Mouse (Mus musculus) frontal cortex, adult 2 months (tissue): ENCODE measurements around the gene Golm1. TPM values are rescaled to one million over a fixed set of nuclear protein-coding genes. Genes with fewer than 3 reads are reported as not detected.

Experiments used
- DNase-seq, 2 experiments: peaks; one replicate each; pipeline ENCODE4 v3.0.0; 2022; ENCODE audit warnings: low spot score in 1 of 2; ENCODE audit errors: extremely low spot score in 1 of 2
- polyA plus RNA-seq: library from polyadenylated mRNA; depleted of rRNA; stranded (reverse); fragments of >200 nt; gene quantifications from 2 replicates; pipeline ENCODE4 v1.2.3, GENCODE M21; 2012

Golm1 gene
- polyA plus RNA-seq, 1 experiment, result 14.9 TPM

DNA sequence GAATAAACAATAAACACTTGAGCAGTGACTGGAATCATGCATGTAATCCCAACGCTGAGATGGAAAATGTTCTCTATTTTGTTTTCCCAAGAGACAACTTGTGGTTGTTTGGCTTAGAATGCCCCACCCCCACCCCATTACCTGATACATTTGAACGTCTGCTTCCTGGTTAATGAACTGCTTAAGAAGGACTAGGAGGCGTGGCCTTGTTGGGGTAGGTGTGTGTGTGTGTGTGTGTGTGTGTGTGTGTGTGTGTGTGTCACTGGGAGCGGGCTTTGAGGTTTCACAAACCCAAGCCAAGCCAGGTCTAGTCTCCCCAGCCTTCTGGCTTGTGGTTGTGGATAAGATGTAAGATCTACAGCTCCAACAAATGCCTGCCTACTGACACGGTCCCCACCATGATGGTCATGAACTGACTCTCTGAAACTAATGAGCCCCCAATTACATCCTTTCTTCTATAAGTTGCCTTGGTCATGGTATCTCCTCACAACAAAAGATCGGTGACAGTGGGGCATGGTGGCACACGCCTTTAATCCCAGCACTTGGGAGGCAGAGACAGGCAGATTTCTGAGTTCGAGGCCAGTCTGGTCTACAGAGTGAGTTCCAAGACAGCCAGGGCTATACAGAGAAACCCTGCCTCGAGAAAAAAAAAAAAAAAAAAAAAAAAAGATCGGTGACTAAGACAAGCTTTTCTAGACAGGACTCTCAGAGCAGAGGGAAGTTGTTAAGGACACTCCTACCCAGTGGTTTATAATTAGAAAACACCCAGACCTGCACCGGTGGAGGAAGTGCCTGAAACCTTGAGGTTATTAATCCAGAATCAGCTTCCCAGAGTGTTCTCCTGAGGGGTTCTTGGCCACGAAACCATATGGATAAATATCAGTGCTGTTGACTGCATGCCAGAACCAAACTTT lies 962 bp upstream of the Golm1 start:
- no peak for DNase-seq

DNA sequence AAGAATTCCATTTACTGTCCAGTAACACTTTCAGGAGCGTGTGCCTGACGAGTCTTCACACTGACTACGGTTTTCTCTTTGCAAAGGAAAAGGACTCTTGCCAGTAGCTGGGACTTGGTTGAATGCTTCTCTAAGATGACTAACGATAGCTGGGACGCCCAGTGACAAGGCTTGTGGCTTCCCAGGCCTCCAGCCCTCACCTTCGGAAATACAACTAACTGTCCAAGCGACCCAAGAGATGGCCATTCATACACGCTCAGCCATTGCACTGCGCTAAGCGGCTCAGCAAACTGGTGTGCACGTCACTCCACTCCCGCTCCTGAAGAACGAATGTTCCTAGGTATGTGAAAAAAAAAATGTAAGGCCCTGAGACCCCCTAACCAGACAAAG lies 855 bp downstream of the Golm1 start:
- DNase-seq, result peak in 1 of 2 experiments; percentile 26

DNA sequence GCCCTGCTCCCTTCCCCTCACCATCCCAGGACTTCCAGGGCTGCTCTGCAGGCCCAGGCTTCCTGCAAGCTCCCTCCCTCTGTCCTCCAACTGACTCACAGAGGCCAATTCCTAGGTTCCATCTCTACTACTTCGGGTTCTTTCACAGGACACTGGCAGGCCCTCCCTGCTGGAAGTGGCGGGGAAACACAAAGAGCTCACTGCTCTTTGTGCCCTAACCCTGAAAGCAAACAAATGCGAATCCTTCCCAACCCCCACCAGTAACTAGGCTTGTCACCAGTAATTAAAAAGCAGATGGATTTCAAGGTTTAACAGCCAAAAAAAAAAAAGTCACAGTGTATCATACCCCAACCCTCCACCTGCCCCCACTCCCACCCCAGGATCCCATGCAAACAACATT lies 1.4 kb downstream of the Golm1 start:
- DNase-seq, result no peak

DNA sequence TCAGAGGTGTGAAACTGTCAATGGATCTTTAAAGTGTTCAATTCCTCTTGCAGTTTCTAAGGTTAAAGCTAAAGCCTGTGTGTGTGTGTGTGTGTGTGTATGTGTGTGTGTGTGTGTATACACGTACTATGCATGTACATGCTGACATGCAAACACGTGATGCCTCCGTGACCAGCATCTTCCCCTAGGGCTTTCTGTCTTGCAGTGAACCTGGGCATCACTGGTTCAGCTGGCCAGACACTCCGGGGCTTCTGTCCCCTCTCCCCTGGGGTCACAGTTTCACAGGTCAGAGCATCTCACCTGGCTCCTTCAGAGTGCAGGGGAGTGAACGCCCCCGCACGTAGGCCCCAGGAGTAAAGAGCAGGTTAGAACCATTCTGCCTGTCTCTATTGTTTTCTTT lies 2.0 kb downstream of the Golm1 start:
- no peak for DNase-seq

GRCm38 (mm10) chr13:59672248-59672647 lies 3.4 kb downstream of the Golm1 start:
- DNase-seq, result no peak

DNA sequence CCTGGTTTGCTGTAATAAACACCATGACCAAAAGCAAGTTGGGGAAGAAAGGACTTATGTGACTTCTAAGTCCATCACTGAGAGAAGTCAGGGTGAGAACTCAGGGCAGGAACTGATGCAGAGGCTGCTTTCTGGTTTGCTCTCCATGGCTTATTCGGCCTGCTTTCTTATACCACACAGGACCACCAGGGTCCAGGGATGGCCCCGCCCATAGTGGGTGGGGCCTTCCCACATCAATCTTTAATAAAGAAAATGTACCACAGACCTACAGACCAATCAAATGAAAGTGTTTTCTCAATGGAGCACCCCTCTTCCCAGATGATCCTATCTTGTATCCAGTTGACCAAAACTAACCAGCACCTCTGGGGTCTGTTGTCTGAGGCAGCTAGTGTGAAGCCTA lies 4.1 kb downstream of the Golm1 start:
- DNase-seq, result no peak

DNA sequence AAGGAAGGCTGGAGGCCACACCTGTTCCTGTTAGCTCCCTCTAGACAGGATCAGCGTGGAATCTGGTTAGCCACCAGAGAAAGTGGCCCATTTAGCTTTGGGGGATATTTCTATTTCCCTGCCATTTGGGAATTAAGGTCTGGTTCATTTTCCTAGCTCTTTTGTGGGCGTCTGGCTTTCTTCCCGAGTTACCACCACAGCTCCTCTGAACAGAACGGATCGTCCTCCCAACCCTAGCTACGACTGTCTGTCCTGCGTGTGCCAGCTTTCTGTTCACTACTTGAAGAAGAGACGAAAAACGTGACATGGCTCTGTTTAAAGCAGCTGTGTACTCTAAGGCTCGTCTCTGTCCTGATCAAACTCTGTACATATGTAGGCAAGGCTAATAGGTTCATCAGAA lies 5.7 kb downstream of the Golm1 start:
- DNase-seq, result peak in 1 of 2 experiments; percentile 37

DNA sequence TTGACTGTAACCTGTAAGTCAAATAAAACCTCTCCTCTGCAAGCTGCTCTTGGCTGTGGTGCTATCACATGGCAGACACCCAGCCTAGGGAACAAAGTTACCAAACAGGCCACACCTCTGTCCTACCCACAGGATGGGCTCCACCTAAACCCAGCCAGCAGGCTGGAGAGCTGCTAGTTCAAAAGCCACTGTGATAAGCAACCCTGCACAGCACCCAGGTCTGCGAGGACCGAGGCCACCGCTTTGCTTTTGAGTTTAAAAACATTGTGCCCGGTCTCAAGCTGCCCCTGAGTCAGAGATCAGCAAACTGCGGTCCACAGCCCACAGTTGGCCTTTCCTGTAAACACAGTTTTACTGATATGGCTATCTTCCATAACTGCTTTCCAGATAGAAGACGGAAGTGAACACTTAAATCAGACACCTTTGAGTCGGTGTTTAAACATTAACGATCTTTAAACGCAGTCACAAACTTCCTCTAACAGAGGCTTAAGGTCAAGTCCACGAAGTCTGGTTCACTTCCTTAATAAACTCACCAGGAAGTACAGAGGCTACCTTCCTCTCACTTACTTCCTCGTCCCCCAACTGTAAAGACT lies 7.0 kb downstream of the Golm1 start:
- no peak for DNase-seq

- DNase-seq, result no peak
These were observed 7.8 kb downstream of the Golm1 start for GRCm38 (mm10) chr13:59667763-59668162.

DNA sequence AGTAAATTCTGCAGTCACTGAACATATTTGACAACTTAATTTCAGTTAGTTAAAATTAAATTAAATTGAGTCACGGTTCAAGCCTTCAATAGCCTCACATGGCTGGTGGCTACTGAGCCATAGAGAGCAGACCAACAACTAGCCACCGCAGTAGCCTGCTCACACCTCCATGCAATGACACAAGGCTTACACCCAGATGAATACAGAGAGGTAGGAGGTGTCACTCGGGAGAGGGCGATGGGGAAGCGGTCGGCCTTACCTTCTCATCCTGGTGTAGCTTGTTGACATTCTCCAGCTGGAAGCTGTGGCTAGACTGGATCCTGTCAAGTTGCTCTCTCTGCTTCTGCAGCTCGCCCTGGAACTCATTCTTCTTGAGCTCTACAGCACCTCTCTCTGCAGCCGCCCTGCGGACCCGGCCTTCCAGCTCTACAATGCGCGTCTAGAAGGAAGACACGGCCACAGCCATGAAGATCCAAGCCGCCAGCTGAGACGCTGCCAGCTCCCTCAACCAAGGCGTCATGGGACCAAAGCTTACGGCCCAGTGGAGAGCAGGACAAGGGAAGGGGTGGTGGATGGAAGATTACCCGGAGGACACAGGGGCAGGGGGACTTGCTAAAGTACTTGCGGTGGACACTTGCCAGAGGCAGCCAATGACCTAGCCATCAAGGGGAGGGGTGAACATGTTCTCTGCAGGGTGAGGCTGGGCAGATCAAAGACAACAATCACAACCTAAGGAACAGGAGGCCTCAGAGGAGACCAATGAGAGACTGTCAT lies 11.5 kb downstream of the Golm1 start:
- DNase-seq, result no peak

- DNase-seq, result no peak
These were observed 13.6 kb downstream of the Golm1 start for GRCm38 (mm10) chr13:59661966-59662365.

DNA sequence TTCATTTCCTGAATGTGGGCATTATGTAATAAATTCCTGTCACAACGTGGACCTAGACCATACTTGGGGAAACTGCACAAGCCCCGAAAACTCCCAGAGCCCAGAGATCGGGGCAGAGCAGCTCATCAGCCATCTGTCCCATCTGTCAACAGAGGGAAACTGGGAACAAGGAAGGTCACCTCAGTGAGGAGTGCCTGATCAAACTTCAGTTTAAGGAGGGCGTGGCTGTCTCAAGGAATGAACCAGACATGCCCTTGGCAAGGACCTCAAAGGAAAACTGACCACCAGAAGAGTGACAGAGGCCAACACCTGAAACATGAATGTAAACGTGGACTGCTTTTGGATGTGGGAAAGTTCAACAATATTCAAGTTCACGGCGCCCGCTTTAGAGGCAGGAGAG lies 14.2 kb downstream of the Golm1 start:
- no peak for DNase-seq

GRCm38 (mm10) chr13:59660371-59660770 lies 15.2 kb downstream of the Golm1 start:
- DNase-seq, result no peak

DNA sequence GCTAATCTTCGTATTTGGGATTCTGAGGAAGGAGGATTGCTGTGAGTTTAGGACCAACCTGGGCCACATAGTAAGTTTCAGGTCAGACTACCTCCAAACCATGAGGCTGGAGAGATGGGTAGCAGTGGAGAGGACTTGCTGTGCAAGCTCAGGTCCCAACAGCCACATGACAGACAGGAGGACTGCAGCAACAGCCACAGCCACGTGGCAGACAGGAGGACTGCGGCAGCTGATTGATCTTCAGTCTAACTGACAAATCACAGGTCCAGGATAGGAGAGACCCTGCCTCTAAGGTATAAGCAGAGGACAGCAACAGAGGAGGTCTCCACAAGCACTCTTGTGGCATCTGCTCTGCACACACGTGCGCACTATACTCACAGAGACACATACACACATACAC lies 17.8 kb downstream of the Golm1 start:
- no peak for DNase-seq

GRCm38 (mm10) chr13:59656975-59657388 lies 18.6 kb downstream of the Golm1 start:
- DNase-seq, result no peak

GRCm38 (mm10) chr13:59656316-59656832 lies 19.2 kb downstream of the Golm1 start:
- DNase-seq, result no peak

DNA sequence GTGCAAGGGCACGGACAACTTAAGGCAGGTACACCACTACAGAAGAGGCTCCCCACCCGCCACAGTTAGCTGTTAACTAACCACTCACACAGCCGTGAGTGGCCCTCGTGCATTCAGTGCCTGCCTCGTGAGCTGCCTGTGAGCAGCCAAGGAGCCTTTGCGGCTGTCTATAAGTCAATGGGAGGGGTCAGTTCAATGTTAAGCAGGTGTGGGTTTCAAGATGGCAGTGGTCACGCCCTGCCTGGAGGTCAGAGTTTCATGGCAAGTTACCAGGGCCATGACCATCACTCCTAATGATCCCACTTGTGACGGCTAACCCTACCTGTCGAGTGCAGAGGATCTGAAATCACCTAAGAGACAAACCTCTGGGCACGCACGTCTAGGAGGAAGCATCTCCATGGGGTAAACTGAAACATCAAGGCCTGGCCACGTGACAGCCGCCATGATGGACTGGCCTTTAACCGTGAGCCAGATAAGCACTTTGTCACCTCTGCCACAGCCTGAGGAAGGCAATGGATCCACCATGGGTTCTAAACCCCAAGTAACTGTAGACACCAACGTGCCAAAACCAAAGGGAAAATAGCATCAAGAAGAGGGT lies 19.8 kb downstream of the Golm1 start:
- DNase-seq, result no peak

- no peak for DNase-seq
These were observed 21.1 kb downstream of the Golm1 start for GRCm38 (mm10) chr13:59654465-59654864.

DNA sequence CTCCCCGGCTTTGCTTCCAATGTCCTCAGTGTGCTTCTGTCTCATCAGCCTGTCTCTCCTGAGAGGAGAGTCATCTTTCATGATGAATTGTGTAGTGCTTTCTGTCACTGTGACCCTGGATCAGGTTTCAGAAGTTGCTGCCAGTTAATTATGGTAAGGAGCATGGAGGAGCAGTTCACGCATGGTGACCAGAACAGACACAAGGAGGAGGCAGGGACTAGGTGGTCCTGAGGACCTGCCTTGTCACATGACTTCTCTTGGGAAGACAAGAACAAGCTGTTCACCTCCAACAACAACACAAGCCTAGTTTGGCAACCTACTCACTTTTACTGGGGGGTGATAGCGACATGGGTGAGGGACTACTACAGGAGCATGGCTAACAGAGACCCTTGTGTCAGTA lies 22.5 kb downstream of the Golm1 start:
- no peak for DNase-seq

DNA sequence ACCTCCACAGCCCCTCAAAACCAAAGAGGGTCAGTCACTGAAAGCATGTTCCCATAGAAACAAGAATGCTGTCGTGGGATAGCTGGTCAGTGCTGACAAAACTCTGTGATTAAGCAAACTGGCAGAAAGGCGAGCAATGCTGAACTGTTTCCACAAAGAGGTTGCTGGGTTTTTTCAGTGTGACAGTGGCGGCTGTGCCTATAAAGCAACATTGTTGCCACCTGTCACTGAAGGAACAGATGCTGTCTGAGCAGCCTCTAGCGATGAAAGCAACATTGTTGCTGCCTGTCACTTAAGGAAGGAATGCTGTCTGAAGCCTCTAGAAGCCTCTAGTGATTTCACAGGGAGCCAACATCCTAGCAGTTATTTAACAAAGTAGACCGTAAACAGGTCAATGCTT lies 23.0 kb downstream of the Golm1 start:
- DNase-seq, result no peak

GRCm38 (mm10) chr13:59649781-59650180 lies 25.8 kb downstream of the Golm1 start:
- no peak for DNase-seq
